Mouse (Mus musculus) B cell, adult 2 months (primary cell): ENCODE data around the gene Gm5678.
"Not testable (repeated sequence)": the region's sequence is repeated elsewhere in the genome, so short reads cannot be mapped to it uniquely, and the experiment has no call there.

Source experiments
- DNase-seq, 2 experiments: peaks; one replicate each; pipeline ENCODE4 v3.0.0; 2022

Gm5678 gene

GRCm38 (mm10) chr16:93608731-93609130, 19.2 kb upstream of the Gm5678 start:
- DNase-seq = no peak

- DNase-seq = no peak
Observed at GRCm38 (mm10) chr16:93609796-93610195, 18.1 kb upstream of the Gm5678 start.

- DNase-seq = no peak
Observed at GRCm38 (mm10) chr16:93610961-93611360, 16.9 kb upstream of the Gm5678 start.

GRCm38 (mm10) chr16:93615118-93615870, 12.6 kb upstream of the Gm5678 start:
- peak; percentile 86 to 87 for DNase-seq

GRCm38 (mm10) chr16:93623759-93624158, 4.1 kb upstream of the Gm5678 start:
- not testable (repeated sequence) for DNase-seq

- no peak for DNase-seq
Observed at GRCm38 (mm10) chr16:93624671-93625070, 3.2 kb upstream of the Gm5678 start.

GRCm38 (mm10) chr16:93626745-93627144, 1.2 kb upstream of the Gm5678 start:
- DNase-seq = no peak

GRCm38 (mm10) chr16:93644006-93644405, 16.1 kb downstream of the Gm5678 start:
- no peak for DNase-seq

GRCm38 (mm10) chr16:93648441-93649183, 20.7 kb downstream of the Gm5678 start:
- no peak for DNase-seq

- no peak for DNase-seq
Observed at GRCm38 (mm10) chr16:93667976-93668375, 40.1 kb downstream of the Gm5678 start.

GRCm38 (mm10) chr16:93669521-93669920, 41.6 kb downstream of the Gm5678 start:
- DNase-seq = no peak

- not testable (repeated sequence) for DNase-seq
Observed at GRCm38 (mm10) chr16:93670466-93670865, 42.6 kb downstream of the Gm5678 start.

GRCm38 (mm10) chr16:93671064-93671463, 43.2 kb downstream of the Gm5678 start:
- no peak for DNase-seq

- no peak for DNase-seq
Observed at GRCm38 (mm10) chr16:93676376-93676775, 48.5 kb downstream of the Gm5678 start.

- DNase-seq = no peak
Observed at GRCm38 (mm10) chr16:93678206-93678605, 50.3 kb downstream of the Gm5678 start.

GRCm38 (mm10) chr16:93679165-93679564, 51.3 kb downstream of the Gm5678 start:
- DNase-seq = no peak
